Mouse (Mus musculus): ENCODE measurements around the gene Rtn4ip1. TPM values are rescaled to one million over a fixed set of nuclear protein-coding genes. Genes with fewer than 3 reads are reported as not detected.
A peak's percentile ranks its signal among the peaks of the same experiment; 100 is the strongest.
"Not testable (repeated sequence)": the region's sequence is repeated elsewhere in the genome, so short reads cannot be mapped to it uniquely, and the experiment has no call there.

Rtn4ip1 gene
- polyA plus RNA-seq, 1 experiment from 2014 or later = 16.4 TPM

DNA sequence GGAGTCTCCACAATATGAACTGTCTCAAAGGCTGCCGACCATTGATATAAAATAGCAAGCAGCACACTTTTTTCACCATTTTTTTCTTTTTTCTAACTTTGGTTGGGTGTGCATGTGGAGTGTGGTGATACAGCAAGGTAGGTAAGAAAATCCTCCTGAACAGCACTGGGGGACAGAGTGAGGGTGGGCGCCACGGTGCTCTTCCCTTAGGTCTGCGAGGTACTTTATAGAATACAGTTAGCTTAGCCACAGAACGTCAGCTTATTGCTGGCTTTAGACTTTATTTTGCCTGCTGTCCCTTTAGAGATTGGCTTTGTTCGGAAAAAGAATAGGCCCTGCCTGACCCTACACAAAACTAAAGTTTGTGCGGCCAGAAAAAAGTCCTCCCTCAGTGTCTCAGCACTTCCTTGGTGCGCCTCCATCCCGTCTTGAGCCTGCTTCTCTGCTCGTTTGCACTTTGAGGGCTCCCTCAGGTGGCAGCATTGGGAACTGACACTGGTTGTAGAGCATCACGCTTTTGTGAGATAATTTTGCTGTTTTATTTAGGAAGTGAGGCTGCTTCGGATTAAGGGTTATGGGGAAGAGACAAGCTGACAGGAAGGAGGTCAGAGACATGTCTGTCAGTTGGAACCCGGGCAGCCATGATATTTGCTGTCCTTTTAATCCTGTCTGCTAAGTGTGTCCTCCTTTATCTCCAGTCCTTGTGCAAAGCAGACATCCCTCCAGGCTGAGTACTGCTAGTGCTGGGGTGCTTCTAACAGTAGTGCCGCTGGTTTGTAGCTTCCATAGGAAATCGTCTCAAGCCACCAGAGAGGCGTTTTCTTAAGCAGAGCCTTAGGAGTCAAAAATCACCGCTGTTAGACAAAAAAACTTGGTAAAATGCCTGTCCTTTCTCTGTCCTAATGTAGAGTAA lies 17.3 kb downstream of the Rtn4ip1 start:
- H3K4me2 ChIP-seq (ENCODE audit: low read length) = no peak overlapping the region
- H3K9ac ChIP-seq (ENCODE audit: low read depth, low read length) = no peak overlapping the region
- H3K27ac ChIP-seq (ENCODE audit: low read depth, low read length) = no peak overlapping the region
- no peaks in the 10 kb centered on the region for H3K4me1 ChIP-seq (ENCODE audit: control insufficient read depth, insufficient read depth, low read depth, low read length)
- H3K9me3 ChIP-seq (ENCODE audit: control insufficient read depth, low read length) = no peaks in the 10 kb centered on the region
- peak; percentile 85 for ATAC-seq
- no peaks in the 10 kb centered on the region for H3K27me3 ChIP-seq (replicated peaks; ENCODE audit: control insufficient read depth, insufficient read depth, low read length)
- no peaks in the 10 kb centered on the region for H3K36me3 ChIP-seq (ENCODE audit: control insufficient read depth, insufficient read depth, low read length)
- WGBS = 43% methylated on average over 17 of the region's 17 CpGs
- no peak overlapping the region for H3K4me3 ChIP-seq (ENCODE audit: low read length)

DNA sequence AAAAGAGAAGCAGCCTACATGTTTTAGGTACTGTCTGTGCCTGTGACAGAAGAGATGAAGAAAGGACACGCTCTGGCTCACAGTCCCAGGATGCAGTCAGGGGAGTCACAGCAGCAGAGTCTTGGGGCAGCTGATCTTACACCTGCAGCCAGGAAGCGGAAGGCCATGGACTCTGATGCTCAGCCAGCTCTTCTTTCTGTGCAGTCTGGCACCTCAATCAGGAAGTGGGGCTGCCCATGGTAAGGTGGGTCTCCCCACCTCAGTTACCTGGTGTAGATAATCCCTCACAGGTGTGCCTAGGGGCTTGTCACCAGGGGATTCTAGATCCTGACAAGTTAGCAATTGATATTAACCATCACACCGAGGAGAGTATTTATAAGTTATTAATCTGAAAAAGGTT lies 21.5 kb downstream of the Rtn4ip1 start:
- 95% methylated on average over 3 of the region's 3 CpGs for whole genome bisulfite sequencing
- no peak for ATAC-seq

DNA sequence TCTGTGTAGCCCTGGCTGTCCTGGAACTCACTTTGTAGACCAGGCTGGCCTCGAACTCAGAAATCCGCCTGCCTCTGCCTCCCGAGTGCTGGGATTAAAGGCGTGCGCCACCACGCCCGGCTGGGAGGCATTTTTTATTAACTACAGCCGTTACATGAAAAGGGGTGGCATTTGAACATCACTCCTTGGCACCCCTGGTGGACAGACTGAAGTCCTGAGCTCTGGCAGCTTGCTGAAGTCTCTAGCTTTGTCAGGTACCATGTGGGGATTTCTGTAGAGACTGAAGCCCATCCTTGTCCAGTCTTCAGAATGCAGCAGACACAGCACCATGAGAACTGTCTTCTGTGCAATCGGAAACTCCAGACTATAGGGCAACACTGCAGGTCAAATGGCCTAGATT lies 24.2 kb downstream of the Rtn4ip1 start:
- not testable (repeated sequence) for H3K4me2 ChIP-seq (ENCODE audit: low read length)
- 91% methylated on average over 9 of the region's 9 CpGs for WGBS

More for the DNA sequence above, 21.5 kb downstream of the Rtn4ip1 start:
- Histone ChIP-seq H3K4me2 (ENCODE audit: low read length) (no peak overlapping the region), H3K36me3 (ENCODE audit: control insufficient read depth, insufficient read depth, low read length) (no peaks in the 10 kb centered on the region), H3K4me3 (ENCODE audit: low read length) (no peak overlapping the region), H3K9ac (ENCODE audit: low read depth, low read length) (no peak overlapping the region), H3K9me3 (ENCODE audit: control insufficient read depth, low read length) (no peaks in the 10 kb centered on the region), H3K27ac (ENCODE audit: low read depth, low read length) (no peak overlapping the region), H3K27me3 (replicated peaks; ENCODE audit: control insufficient read depth, insufficient read depth, low read length) (no peaks in the 10 kb centered on the region), H3K4me1 (ENCODE audit: control insufficient read depth, insufficient read depth, low read depth, low read length) (no peaks in the 10 kb centered on the region)

DNA sequence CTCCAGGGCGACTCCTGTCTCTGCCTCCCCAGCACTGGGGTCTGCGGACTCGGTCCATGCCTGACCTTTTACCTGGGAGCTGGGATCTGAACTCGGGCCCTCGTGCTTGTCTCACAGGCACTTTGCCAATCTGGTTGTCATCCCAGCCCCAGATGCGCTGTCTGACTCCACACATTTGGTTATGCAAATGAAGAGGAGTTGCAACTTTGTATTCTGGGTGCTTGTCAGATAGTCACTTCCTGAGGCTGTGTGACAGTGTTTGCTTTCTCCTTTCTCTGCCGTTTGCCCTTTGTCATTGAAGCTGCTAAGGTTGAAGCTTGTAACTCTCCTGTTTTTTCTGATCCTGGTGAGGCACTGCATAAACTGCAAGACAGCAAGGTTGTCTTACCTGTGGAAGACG lies 26.1 kb downstream of the Rtn4ip1 start:
- 85% methylated on average over 8 of the region's 8 CpGs for WGBS
- H3K4me1 ChIP-seq (ENCODE audit: control insufficient read depth, insufficient read depth, low read depth, low read length) = no peaks in the 10 kb centered on the region
- no peak overlapping the region for H3K27ac ChIP-seq (ENCODE audit: low read depth, low read length)
- H3K4me2 ChIP-seq (ENCODE audit: low read length) = no peak overlapping the region
- 0 out of 2 replicates have a peak, but pooled peaks cover 2% of the 10 kb centered on the region for H3K36me3 ChIP-seq (ENCODE audit: control insufficient read depth, insufficient read depth, low read length)
- H3K4me3 ChIP-seq (ENCODE audit: low read length) = no peak overlapping the region
- H3K9ac ChIP-seq (ENCODE audit: low read depth, low read length) = no peak overlapping the region
- H3K27me3 ChIP-seq (replicated peaks; ENCODE audit: control insufficient read depth, insufficient read depth, low read length) = no peaks in the 10 kb centered on the region
- no peaks in the 10 kb centered on the region for H3K9me3 ChIP-seq (ENCODE audit: control insufficient read depth, low read length)
- no peak for ATAC-seq

More for the DNA sequence above, 24.2 kb downstream of the Rtn4ip1 start:
- not testable (repeated sequence) for H3K4me3 ChIP-seq (ENCODE audit: low read length); H3K4me1 ChIP-seq (ENCODE audit: control insufficient read depth, insufficient read depth, low read depth, low read length); H3K27ac ChIP-seq (ENCODE audit: low read depth, low read length); H3K27me3 ChIP-seq (replicated peaks; ENCODE audit: control insufficient read depth, insufficient read depth, low read length); H3K9me3 ChIP-seq (ENCODE audit: control insufficient read depth, low read length); H3K36me3 ChIP-seq (ENCODE audit: control insufficient read depth, insufficient read depth, low read length); H3K9ac ChIP-seq (ENCODE audit: low read depth, low read length); ATAC-seq

DNA sequence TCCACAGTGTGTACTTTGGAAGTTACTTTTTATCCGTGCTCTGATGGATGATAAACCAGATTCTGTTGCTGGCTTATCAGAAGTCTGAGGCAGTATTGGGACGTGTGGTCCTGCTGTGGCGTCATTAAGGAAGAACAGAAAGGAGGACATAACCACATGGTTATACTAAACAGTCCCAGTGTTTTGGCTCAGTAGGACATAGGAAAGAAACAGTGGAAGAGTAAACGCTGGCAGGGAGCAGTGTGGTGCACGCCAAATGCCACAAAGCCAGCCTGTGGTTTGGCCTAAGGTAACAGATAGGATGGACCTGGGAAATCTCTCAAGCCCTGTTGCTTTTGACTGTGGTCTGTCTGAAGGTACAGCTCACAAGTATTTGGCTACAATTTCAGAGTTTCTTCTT lies 27.0 kb downstream of the Rtn4ip1 start:
- WGBS = 59% methylated on average over 5 of the region's 5 CpGs
- Histone ChIP-seq H3K4me2 (ENCODE audit: low read length) (no peak overlapping the region), H3K36me3 (ENCODE audit: control insufficient read depth, insufficient read depth, low read length) (0 out of 2 replicates have a peak, but pooled peaks cover 5% of the 10 kb centered on the region), H3K4me3 (ENCODE audit: low read length) (no peak overlapping the region), H3K4me1 (ENCODE audit: control insufficient read depth, insufficient read depth, low read depth, low read length) (no peaks in the 10 kb centered on the region), H3K9me3 (ENCODE audit: control insufficient read depth, low read length) (no peaks in the 10 kb centered on the region), H3K9ac (ENCODE audit: low read depth, low read length) (no peak overlapping the region), H3K27ac (ENCODE audit: low read depth, low read length) (no peak overlapping the region), H3K27me3 (replicated peaks; ENCODE audit: control insufficient read depth, insufficient read depth, low read length) (no peaks in the 10 kb centered on the region)
- no peak for ATAC-seq

DNA sequence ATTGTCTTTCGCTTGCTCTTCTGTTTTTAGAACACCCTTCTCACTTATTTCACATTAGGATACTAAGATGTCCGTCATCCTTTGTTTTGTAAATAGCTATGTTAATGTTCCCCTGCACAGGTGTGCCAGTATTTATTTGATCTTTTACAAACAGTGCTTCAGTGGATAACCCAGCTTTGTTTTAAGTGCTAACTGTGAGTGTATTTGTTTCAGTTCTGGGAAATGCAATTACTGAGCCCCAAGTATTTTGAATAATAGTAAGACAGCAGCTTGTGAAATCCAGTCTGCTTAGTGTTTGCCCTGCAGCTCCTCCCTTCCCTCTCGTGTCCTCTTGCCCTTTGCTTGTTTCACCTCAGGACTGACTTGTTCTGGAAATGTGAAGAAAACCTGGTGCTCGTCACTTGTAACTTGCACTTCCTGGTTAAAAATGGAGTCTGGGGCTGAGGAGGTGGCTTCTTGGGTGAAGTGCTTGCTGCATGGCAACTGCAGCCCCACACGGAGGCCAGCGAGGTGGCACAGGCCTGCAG lies 37.6 kb downstream of the Rtn4ip1 start:
- no peak overlapping the region for H3K4me2 ChIP-seq (ENCODE audit: low read length)
- H3K4me3 ChIP-seq (ENCODE audit: low read length) = no peak overlapping the region
- no peaks in the 10 kb centered on the region for H3K4me1 ChIP-seq (ENCODE audit: control insufficient read depth, insufficient read depth, low read depth, low read length)
- WGBS = 81% methylated on average over 6 of the region's 6 CpGs
- H3K27ac ChIP-seq (ENCODE audit: low read depth, low read length) = no peak overlapping the region
- no peaks in the 10 kb centered on the region for H3K27me3 ChIP-seq (replicated peaks; ENCODE audit: control insufficient read depth, insufficient read depth, low read length)
- no peak for ATAC-seq
- H3K9ac ChIP-seq (ENCODE audit: low read depth, low read length) = no peak overlapping the region
- no peaks in the 10 kb centered on the region for H3K9me3 ChIP-seq (ENCODE audit: control insufficient read depth, low read length)
- no peaks in the 10 kb centered on the region for H3K36me3 ChIP-seq (ENCODE audit: control insufficient read depth, insufficient read depth, low read length)

DNA sequence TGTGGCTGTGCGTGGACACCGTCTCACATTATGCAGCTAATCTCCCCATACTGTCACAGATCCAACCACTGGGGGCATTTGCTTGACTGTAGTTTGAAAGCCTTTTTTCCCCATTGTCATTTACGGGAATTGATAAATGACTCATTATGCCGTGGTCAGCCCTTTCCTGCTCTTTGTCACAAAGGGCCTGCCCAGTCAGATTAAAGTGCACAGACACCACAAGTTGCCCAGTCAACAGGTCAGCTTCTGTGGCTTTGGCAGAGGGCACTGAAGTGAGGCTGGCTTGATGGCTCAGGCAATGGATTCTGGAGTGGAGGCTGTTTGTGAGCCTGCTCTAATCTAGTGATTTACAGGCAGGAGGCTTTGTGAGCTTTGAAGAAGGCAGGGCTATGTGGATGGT lies 42.1 kb downstream of the Rtn4ip1 start:
- Histone ChIP-seq H3K27ac (ENCODE audit: low read depth, low read length) (no peak overlapping the region), H3K36me3 (ENCODE audit: control insufficient read depth, insufficient read depth, low read length) (no peaks in the 10 kb centered on the region), H3K4me2 (ENCODE audit: low read length) (no peak overlapping the region), H3K9me3 (ENCODE audit: control insufficient read depth, low read length) (no peaks in the 10 kb centered on the region), H3K4me3 (ENCODE audit: low read length) (no peak overlapping the region), H3K27me3 (replicated peaks; ENCODE audit: control insufficient read depth, insufficient read depth, low read length) (no peaks in the 10 kb centered on the region), H3K4me1 (ENCODE audit: control insufficient read depth, insufficient read depth, low read depth, low read length) (no peaks in the 10 kb centered on the region), H3K9ac (ENCODE audit: low read depth, low read length) (no peak overlapping the region)
- no peak for ATAC-seq
- WGBS = 33% methylated on average over 4 of the region's 4 CpGs

DNA sequence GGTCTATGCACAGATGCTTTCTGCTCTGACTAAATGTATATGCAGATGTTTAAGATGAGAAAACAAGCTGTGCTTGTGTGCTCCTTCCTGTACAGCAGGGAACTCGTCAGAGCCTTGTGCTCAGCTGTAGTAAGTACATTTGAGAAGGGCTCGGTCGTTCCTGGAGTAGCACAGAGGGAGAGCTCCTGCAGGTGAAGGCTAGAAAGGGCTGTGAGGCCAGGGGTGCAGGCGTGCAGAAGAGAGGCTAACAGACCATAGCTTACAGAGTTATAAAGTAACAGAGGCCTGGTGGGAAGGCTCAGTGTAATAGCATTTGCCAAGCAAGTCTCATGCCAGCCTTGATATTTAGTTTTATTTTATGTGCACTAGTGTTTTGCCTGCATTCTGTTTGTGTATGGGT lies 43.8 kb downstream of the Rtn4ip1 start:
- H3K27ac ChIP-seq (ENCODE audit: low read depth, low read length) = no peak overlapping the region
- no peak overlapping the region for H3K4me2 ChIP-seq (ENCODE audit: low read length)
- no peak overlapping the region for H3K4me3 ChIP-seq (ENCODE audit: low read length)
- H3K9me3 ChIP-seq (ENCODE audit: control insufficient read depth, low read length) = no peaks in the 10 kb centered on the region
- WGBS = 74% methylated on average over 4 of the region's 4 CpGs
- no peaks in the 10 kb centered on the region for H3K27me3 ChIP-seq (replicated peaks; ENCODE audit: control insufficient read depth, insufficient read depth, low read length)
- H3K4me1 ChIP-seq (ENCODE audit: control insufficient read depth, insufficient read depth, low read depth, low read length) = no peaks in the 10 kb centered on the region
- no peak overlapping the region for H3K9ac ChIP-seq (ENCODE audit: low read depth, low read length)
- ATAC-seq = no peak
- no peaks in the 10 kb centered on the region for H3K36me3 ChIP-seq (ENCODE audit: control insufficient read depth, insufficient read depth, low read length)

DNA sequence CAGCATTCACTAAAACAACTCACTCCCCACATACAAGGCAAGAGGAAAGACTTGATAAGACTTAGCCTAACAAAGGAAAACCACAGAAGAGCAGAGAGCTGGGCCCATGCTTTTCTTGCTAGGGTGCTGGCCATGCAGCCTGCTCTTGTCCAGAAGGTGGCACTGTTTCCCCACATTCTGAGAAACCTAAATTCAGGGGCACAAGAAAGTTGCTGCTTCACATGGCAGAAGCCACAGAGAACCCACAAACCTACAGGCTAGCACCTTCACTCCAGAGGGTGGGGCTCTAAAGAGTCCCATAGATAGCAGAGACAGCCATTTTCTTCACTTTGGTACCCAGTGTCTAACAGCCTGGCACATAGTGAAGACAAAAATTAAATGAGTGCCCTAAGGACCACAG lies 52.3 kb downstream of the Rtn4ip1 start:
- Histone ChIP-seq H3K36me3 (ENCODE audit: control insufficient read depth, insufficient read depth, low read length) (no peaks in the 10 kb centered on the region), H3K4me3 (ENCODE audit: low read length) (no peak overlapping the region)

More for the DNA sequence above, 52.3 kb downstream of the Rtn4ip1 start:
- H3K27me3 ChIP-seq (replicated peaks; ENCODE audit: control insufficient read depth, insufficient read depth, low read length) = no peaks in the 10 kb centered on the region
- no peaks in the 10 kb centered on the region for H3K4me1 ChIP-seq (ENCODE audit: control insufficient read depth, insufficient read depth, low read depth, low read length)
- H3K27ac ChIP-seq (ENCODE audit: low read depth, low read length) = no peak overlapping the region
- no peaks in the 10 kb centered on the region for H3K9me3 ChIP-seq (ENCODE audit: control insufficient read depth, low read length)
- peak; percentile 73 for ATAC-seq
- H3K4me2 ChIP-seq (ENCODE audit: low read length) = no peak overlapping the region
- H3K9ac ChIP-seq (ENCODE audit: low read depth, low read length) = no peak overlapping the region
